Mouse (Mus musculus) G1E (cell line): ENCODE results near the gene Traf3ip1.

Experiments
- CTCF ChIP-seq: IDR thresholded peaks from 2 replicates; pipeline ENCODE4 v1.5.1; 2012; ENCODE audit warnings: low read depth, low read length, inconsistent platforms, mixed read lengths
- GATA2 ChIP-seq: IDR thresholded peaks from 2 replicates; pipeline ENCODE4 v1.6.1; 2012; ENCODE audit warnings: low read depth, low read length, inconsistent platforms, borderline replicate concordance
- POLR2AphosphoS5 ChIP-seq: IDR thresholded peaks from 2 replicates; pipeline ENCODE4 v1.6.1; 2012; ENCODE audit warnings: low read depth, low read length, inconsistent platforms; ENCODE audit not compliant: insufficient replicate concordance

- no peak for TF ChIP-seq CTCF
- TF ChIP-seq GATA2: no peak
- TF ChIP-seq POLR2AphosphoS5: no peak
These were observed 38.1 kb upstream of the Traf3ip1 start for GRCm38 (mm10) chr1:91456301-91456801.
